Mouse (Mus musculus): ENCODE results near the gene Vhl.

GRCm38 (mm10) chr6:113623386-113623785, 373 bp upstream of the Vhl start:
- TF ChIP-seq POLR2A (IDR thresholded peaks at IDR 0.05; ENCODE audit: insufficient read depth, low read length), result no peak
- no peak for TF ChIP-seq CTCF (IDR thresholded peaks at IDR 0.05; ENCODE audit: low read depth, low read length)
- TF ChIP-seq EP300 (IDR thresholded peaks at IDR 0.05; ENCODE audit: insufficient read depth, low read depth, low read length), result no peak
